Mouse (Mus musculus): ENCODE data around the gene Ttc21a. TPM values are rescaled to one million over a fixed set of nuclear protein-coding genes. Genes with fewer than 3 reads are reported as not detected.

Ttc21a gene
- polyA plus RNA-seq, 1 experiment = not detected

- no peak overlapping the region for H3K27ac ChIP-seq (ENCODE audit: insufficient read depth, low read length)
- H3K4me1 ChIP-seq (ENCODE audit: control insufficient read depth, insufficient read depth, low read length) = peaks cover 31% of the 10 kb centered on the region
- H3K4me3 ChIP-seq (ENCODE audit: insufficient read depth, low read length) = no peak overlapping the region
- TF ChIP-seq CTCF (IDR thresholded peaks at IDR 0.05; ENCODE audit: borderline replicate concordance, insufficient read depth, low read length) (no peak), POLR2A (IDR thresholded peaks at IDR 0.05; ENCODE audit: low read depth, low read length) (no peak)
Observed at GRCm38 (mm10) chr9:119979749-119980148, 42.3 kb downstream of the Ttc21a start.

DNA sequence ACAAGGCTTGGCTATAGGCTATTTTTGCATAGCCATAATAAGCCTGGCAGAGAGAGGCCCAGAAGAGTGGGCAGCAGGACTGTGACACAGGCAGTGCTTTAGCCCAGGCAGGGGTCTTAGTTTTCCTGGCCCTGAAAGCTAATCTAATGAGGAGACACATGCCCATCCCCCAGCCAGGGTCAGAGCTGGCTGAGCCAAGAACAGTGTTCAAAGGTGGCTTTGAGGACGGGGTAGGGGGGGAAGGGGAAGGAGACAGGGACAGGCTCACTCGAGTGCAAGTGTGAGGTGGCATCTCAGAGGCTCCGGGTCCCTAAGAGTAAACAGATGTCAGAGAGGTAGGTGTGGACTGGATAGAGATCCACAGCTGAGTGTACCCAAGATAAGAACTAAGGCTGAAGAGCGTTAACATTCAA, 43.4 kb downstream of the Ttc21a start:
- TF ChIP-seq POLR2A (IDR thresholded peaks at IDR 0.05; ENCODE audit: low read depth, low read length) (no peak), CTCF (IDR thresholded peaks at IDR 0.05; ENCODE audit: borderline replicate concordance, insufficient read depth, low read length) (no peak)
- Histone ChIP-seq H3K4me1 (ENCODE audit: control insufficient read depth, insufficient read depth, low read length) (peaks cover 31% of the 10 kb centered on the region), H3K4me3 (ENCODE audit: insufficient read depth, low read length) (peak overlapping the region; percentile 22), H3K27ac (ENCODE audit: insufficient read depth, low read length) (peak overlapping the region; percentile 97)

DNA sequence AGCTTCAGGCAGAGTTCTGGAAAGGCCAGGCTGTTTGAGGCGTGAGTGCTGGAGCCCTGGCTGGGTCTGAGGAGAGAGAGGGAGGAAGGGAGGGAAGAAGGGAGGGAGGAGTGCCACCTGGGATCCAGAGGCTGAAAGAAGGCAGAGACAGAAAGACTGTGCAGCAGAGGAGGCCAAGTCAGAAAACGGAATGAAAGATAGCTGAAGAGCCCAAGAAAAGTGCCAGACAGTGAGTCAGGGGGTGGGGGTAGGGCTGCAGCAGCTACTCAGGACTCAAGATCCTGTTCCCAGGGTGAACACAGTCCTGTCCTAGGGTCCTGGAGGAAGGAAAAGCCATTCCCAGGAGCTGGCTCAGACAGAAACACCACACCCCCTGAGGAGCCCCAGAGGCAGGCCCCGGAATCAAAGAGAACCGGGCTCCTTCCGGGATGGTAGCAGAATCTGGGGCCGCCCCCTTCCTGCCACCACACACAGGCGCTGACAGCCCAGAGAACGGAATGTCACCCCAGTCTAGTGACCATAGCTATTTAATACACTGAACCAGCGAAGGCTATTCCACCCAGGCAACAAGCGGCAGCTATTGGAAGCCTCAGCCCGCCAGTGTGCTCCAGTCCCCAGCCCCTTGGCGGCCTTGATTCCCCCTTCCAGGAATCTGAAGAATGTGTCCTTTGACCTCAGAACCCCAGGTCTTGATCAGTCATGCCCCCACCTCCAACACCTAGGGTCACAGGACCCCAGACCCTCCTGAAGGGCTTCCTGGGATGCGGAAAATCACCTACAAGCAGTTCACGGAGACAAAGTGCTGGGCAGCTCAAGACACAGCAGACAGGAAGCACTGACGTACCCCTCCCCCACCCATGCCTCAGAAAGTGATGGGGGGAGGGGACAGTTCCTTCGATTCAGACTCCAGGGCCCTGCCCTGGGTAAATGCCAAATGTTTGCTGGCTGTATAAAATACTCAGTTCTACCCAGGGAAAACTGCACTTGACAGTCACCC, 44.1 kb downstream of the Ttc21a start:
- peaks cover 31% of the 10 kb centered on the region for H3K4me1 ChIP-seq (ENCODE audit: control insufficient read depth, insufficient read depth, low read length)
- peak overlapping the region; percentile 97 for H3K27ac ChIP-seq (ENCODE audit: insufficient read depth, low read length)
- H3K4me3 ChIP-seq (ENCODE audit: insufficient read depth, low read length) = peak overlapping the region; percentile 76
- TF ChIP-seq POLR2A (IDR thresholded peaks at IDR 0.05; ENCODE audit: low read depth, low read length) (peak; percentile 44), CTCF (IDR thresholded peaks at IDR 0.05; ENCODE audit: borderline replicate concordance, insufficient read depth, low read length) (no peak)

- Histone ChIP-seq H3K4me1 (ENCODE audit: control insufficient read depth, insufficient read depth, low read length) (peaks cover 23% of the 10 kb centered on the region), H3K4me3 (ENCODE audit: insufficient read depth, low read length) (peak overlapping the region; percentile 76), H3K27ac (ENCODE audit: insufficient read depth, low read length) (peak overlapping the region; percentile 97)
- no peak for TF ChIP-seq POLR2A (IDR thresholded peaks at IDR 0.05; ENCODE audit: low read depth, low read length)
- TF ChIP-seq CTCF (IDR thresholded peaks at IDR 0.05; ENCODE audit: borderline replicate concordance, insufficient read depth, low read length) = peak; percentile 62; the same call in 1 of the 2 replicates
Observed at GRCm38 (mm10) chr9:119982241-119982811, 44.9 kb downstream of the Ttc21a start.

DNA sequence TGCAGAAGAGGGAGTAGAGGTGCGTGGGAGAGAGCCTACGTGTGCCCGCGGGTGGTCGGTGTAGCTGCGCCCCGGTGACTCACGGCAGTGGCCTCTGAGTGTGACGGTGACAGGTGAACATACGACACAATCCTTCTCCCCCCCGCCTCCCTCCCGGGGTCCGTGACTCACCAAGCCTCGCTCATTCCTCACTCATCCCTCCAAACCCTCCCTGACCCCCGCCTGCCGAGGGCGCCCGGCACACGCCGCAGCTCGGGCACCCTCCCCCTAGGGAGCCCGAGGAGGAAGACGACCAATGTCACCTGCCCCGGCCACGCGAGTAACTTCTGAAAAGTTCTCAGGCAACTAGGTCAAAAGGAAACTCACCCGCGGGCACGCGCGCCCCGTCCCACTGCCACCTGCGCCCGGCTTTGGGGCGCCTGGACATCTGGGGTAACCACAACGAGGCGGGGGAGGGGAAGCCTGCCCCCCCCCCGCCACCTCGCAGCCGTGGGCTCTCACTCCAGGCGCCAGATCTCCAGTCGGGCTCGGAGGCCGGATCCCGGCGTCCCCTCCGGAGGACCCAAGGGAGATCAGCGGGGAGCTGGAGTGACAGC, 45.6 kb downstream of the Ttc21a start:
- TF ChIP-seq POLR2A (IDR thresholded peaks at IDR 0.05; ENCODE audit: low read depth, low read length) (no peak), CTCF (IDR thresholded peaks at IDR 0.05; ENCODE audit: borderline replicate concordance, insufficient read depth, low read length) (no peak)

DNA sequence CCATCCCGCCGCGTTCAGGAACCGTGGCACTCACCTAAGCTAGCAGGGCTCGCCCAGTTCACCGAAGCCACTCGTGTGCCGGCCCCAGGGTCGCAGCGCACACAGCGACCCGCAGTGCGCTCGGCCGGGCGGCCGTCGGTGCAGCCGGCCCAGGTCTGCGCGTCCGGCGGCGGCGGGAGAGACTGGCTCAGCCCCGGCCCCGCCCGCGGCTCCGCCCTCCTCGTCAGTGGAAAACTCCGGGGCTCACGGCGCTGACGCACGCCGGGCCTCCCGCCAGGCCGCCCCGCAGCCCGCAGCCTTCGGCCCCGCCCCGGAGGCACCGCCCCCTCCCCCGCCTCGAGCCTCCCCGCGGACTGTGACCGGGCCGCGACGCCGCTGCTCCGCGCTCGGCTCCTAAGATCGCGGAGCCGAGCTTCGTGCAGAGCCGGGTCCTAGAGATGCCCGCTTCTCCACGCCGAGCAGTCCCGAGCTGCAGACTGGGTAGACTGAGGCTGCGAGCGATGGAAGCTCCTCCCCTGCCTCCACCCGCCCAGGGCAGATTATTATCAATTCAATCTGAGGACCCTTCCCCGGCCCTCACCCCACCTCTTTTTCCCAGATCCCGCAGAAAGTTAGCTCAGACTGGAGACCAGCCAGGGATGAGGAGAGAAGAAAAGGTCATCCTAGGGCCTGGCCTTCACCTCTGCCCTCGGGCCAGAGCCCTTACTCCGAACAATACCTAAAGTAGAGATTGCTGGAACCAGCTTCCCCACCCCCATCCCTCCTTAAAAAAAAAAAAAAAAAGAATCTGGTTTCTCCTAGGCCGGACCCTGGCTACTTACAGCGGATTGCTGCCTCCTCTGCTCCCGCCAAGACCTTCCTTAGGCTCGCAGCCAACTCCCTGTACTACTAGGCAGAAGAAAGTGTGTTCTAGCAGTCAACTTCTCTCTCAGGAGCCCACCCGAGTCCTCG, 46.5 kb downstream of the Ttc21a start:
- Histone ChIP-seq H3K4me1 (ENCODE audit: control insufficient read depth, insufficient read depth, low read length) (peaks cover 9% of the 10 kb centered on the region), H3K27ac (ENCODE audit: insufficient read depth, low read length) (peak overlapping the region; percentile 97)

More for the DNA sequence above, 45.6 kb downstream of the Ttc21a start:
- H3K27ac ChIP-seq (ENCODE audit: insufficient read depth, low read length) = peak overlapping the region; percentile 97
- peaks cover 17% of the 10 kb centered on the region for H3K4me1 ChIP-seq (ENCODE audit: control insufficient read depth, insufficient read depth, low read length)
- peak overlapping the region; percentile 76 for H3K4me3 ChIP-seq (ENCODE audit: insufficient read depth, low read length)

GRCm38 (mm10) chr9:119984536-119985011, 47.2 kb downstream of the Ttc21a start, which contains the start of gene Csrnp1:
Gene Csrnp1 (minus strand): TSS chr9:119984658.
- Histone ChIP-seq H3K4me3 (ENCODE audit: insufficient read depth, low read length) (peak within 1 kb of the TSS; percentile 76), H3K4me1 (ENCODE audit: control insufficient read depth, insufficient read depth, low read length) (peaks cover 4% of the 10 kb centered on the region), H3K27ac (ENCODE audit: insufficient read depth, low read length) (peak within 1 kb of the TSS; percentile 97)
- peak; percentile 38; the same call in 1 of the 2 replicates for TF ChIP-seq POLR2A (IDR thresholded peaks at IDR 0.05; ENCODE audit: low read depth, low read length)
- no peak for TF ChIP-seq CTCF (IDR thresholded peaks at IDR 0.05; ENCODE audit: borderline replicate concordance, insufficient read depth, low read length)

More for the DNA sequence above, 46.5 kb downstream of the Ttc21a start:
- peak overlapping the region; percentile 76 for H3K4me3 ChIP-seq (ENCODE audit: insufficient read depth, low read length)
- TF ChIP-seq CTCF (IDR thresholded peaks at IDR 0.05; ENCODE audit: borderline replicate concordance, insufficient read depth, low read length) (no peak), POLR2A (IDR thresholded peaks at IDR 0.05; ENCODE audit: low read depth, low read length) (peak; percentile 95)

- Histone ChIP-seq H3K4me3 (ENCODE audit: insufficient read depth, low read length) (no peak overlapping the region), H3K27ac (ENCODE audit: insufficient read depth, low read length) (no peak overlapping the region), H3K4me1 (ENCODE audit: control insufficient read depth, insufficient read depth, low read length) (no peaks in the 10 kb centered on the region; the same call in 1 of the 2 replicates)
- TF ChIP-seq CTCF (IDR thresholded peaks at IDR 0.05; ENCODE audit: borderline replicate concordance, insufficient read depth, low read length) (no peak), POLR2A (IDR thresholded peaks at IDR 0.05; ENCODE audit: low read depth, low read length) (no peak)
Observed at GRCm38 (mm10) chr9:119985881-119986574, 48.6 kb downstream of the Ttc21a start.

Measured in embryonic fibroblast, embryonic 13.5 days (primary cell).